In the genomic region with DNA sequence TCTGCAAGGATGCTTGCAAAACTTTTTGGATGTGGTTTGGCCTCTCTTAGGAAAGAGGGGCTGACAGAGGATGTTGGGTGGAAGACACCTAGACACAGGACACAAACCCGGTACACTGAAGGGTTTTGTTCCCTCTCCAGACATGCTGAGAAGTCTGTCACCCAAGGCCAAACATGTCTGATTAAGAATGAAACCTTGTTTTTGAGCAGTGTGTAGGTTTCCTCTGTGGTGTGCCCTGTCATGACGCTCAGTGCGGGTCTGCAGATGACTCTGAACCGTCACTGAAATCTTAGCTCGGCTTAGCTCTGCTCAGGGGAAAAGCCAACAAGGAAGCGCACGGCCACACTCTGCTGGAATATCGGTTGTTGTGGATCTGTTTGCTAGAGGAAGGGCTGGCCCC, we compare ENCODE assay signal across 24 mouse cellular contexts. TPM values are rescaled to one million over a fixed set of nuclear protein-coding genes. Genes with fewer than 3 reads are reported as not detected.
A peak's percentile ranks its signal among the peaks of the same experiment; 100 is the strongest.
DNase-seq lines count a peak whose midpoint lies in the region; ATAC-seq lines count a peak whose summit lies in the region.
"Had no signal": no experiment of that assay in that cellular context is flagged by ENCODE, and none has a peak within 500 bp of the region (broad histone marks: within the 10 kb centered on the region; RNA-seq: fewer than 3 reads in every experiment).

No protein-coding gene starts in this region.

- H3K4me2 ChIP-seq in forebrain, embryonic 16.5 days (ENCODE audit: low read length), result no peak overlapping the region
- H3K4me2 ChIP-seq: embryonic facial prominence, embryonic 12.5 days; forebrain, embryonic 13.5 days; heart, embryonic 11.5 days; heart, embryonic 15.5 days; hindbrain, embryonic 14.5 days had no signal

- no peak overlapping the region for H3K4me3 ChIP-seq in forebrain, embryonic 16.5 days (replicated peaks; ENCODE audit: low read length)
- H3K4me3 ChIP-seq: embryonic facial prominence, embryonic 12.5 days; forebrain, embryonic 13.5 days; heart, adult 2 months; heart, embryonic 15.5 days; hindbrain, embryonic 10.5 days had no signal

- H3K9ac ChIP-seq in forebrain, embryonic 16.5 days (replicated peaks; ENCODE audit: low read depth, low read length), result no peak overlapping the region
- H3K9ac ChIP-seq: embryonic facial prominence, embryonic 12.5 days; forebrain, embryonic 13.5 days; heart, embryonic 15.5 days; hindbrain, embryonic 14.5 days had no signal

- 86% methylated on average over 8 of the region's 8 CpGs for WGBS in forebrain, embryonic 16.5 days

- peak; percentile 62 for ATAC-seq in activated CD4-positive, CD25-positive, alpha-beta regulatory T cell, adult 4 months
- peak; percentile 51 for ATAC-seq in inflammation-experienced regulatory T-cells, adult 6 months
- no peak for ATAC-seq in frontal cortex, adult (ENCODE audit: low TSS enrichment)
- no peak for ATAC-seq in forebrain, embryonic 16.5 days
- ATAC-seq: forebrain, embryonic 13.5 days; intestine, postnatal 0 days had no signal

- H3K27me3 ChIP-seq in forebrain, embryonic 16.5 days (replicated peaks; ENCODE audit: control insufficient read depth, insufficient read depth, low read length), result no peaks in the 10 kb centered on the region
- H3K27me3 ChIP-seq: embryonic facial prominence, embryonic 12.5 days; forebrain, embryonic 13.5 days; heart, embryonic 15.5 days had no signal

- no peaks in the 10 kb centered on the region for H3K4me1 ChIP-seq in forebrain, embryonic 16.5 days (replicated peaks; ENCODE audit: control insufficient read depth, insufficient read depth, low read length)
- H3K4me1 ChIP-seq: embryonic facial prominence, embryonic 12.5 days; forebrain, embryonic 13.5 days; heart, embryonic 15.5 days; hindbrain, embryonic 10.5 days had no signal

- H3K36me3 ChIP-seq in forebrain, embryonic 16.5 days (ENCODE audit: control insufficient read depth, insufficient read depth), result no peaks in the 10 kb centered on the region
- H3K36me3 ChIP-seq: embryonic facial prominence, embryonic 12.5 days; heart, embryonic 15.5 days had no signal

- no peaks in the 10 kb centered on the region for H3K9me3 ChIP-seq in forebrain, embryonic 16.5 days (ENCODE audit: control insufficient read depth, low read length)
- H3K9me3 ChIP-seq: embryonic facial prominence, embryonic 12.5 days; forebrain, embryonic 13.5 days; G1E; heart, embryonic 15.5 days; hindbrain, embryonic 10.5 days had no signal

- peak; percentile 21 for DNase-seq in 416B (ENCODE audit: low read depth)
- peak; percentile 66 for DNase-seq in CD4-positive, CD25-positive, alpha-beta regulatory T cell, adult 2 months (ENCODE audit: low read depth, low spot score)
- no peak for DNase-seq in adrenal gland, postnatal 25 days
- DNase-seq in heart, postnatal 25 days (ENCODE audit: low spot score), result no peak
- DNase-seq: adrenal gland, postnatal 36 days; cerebellum, adult 11 months; cerebellum, adult 8-10 months; cerebellum, postnatal 14 days; gastrocnemius, postnatal 10 days; heart, adult 2 months; heart, postnatal 14 days; kidney, adult 8-10 months had no signal

- intact Hi-C loops in heart, postnatal 25 days (cut with DNase I), result no loop called here

- H3K27ac ChIP-seq in forebrain, embryonic 16.5 days (ENCODE audit: low read length), result no peak overlapping the region
- H3K27ac ChIP-seq: embryonic facial prominence, embryonic 12.5 days; forebrain, embryonic 13.5 days; heart, adult 2 months; heart, embryonic 15.5 days; hindbrain, embryonic 10.5 days; hindbrain, embryonic 14.5 days had no signal

RNA-seq across cellular contexts. Expression of gene Susd3, which starts 22.0 kb away (rescaled TPM):
- polyA plus RNA-seq in activated CD4-positive, CD25-positive, alpha-beta regulatory T cell, adult 4 months (2017; shearing (Covaris generic)), result 10 to 100 TPM; 61.0 to 67.4 TPM
- 10 to 100 TPM; 62.0 to 95.1 (median 90.5) TPM for polyA plus RNA-seq in inflammation-experienced regulatory T-cells, adult 6 months (2017; shearing (Covaris generic))
- 0.43 and 0.95 TPM in 2 replicates for total RNA-seq in adrenal gland, postnatal 25 days (2021)
- 0.75 and 0.85 TPM in 2 replicates for polyA plus RNA-seq in forebrain, embryonic 16.5 days (2015; fragmentation: Nextera tagmentation; extraction: Ambion mirVana)
- under 1 TPM; 0.70 to 0.87 TPM for total RNA-seq in heart, postnatal 25 days (2021)

RNA-seq across cellular contexts. Expression of gene Fgd3, which starts 49.6 kb away (rescaled TPM):
- 10 to 100 TPM; 11.5 to 13.7 TPM for polyA plus RNA-seq in activated CD4-positive, CD25-positive, alpha-beta regulatory T cell, adult 4 months (2017; shearing (Covaris generic))
- 10 to 100 TPM; 10.4 to 19.8 (median 16.3) TPM for polyA plus RNA-seq in inflammation-experienced regulatory T-cells, adult 6 months (2017; shearing (Covaris generic))
- total RNA-seq in adrenal gland, postnatal 25 days (2021), result 1.5 and 2.8 TPM in 2 replicates
- 3.1 and 4.2 TPM in 2 replicates for polyA plus RNA-seq in forebrain, embryonic 16.5 days (2015; fragmentation: Nextera tagmentation; extraction: Ambion mirVana)
- total RNA-seq in heart, postnatal 25 days (2021), result 1 to 10 TPM in 1 of 2 experiments, under 1 TPM in 1; 0.91 to 1.2 TPM

RNA-seq across cellular contexts. Expression of gene Card19, which starts 54.7 kb away (rescaled TPM):
- 10 to 100 TPM; 56.9 to 66.6 TPM for polyA plus RNA-seq in activated CD4-positive, CD25-positive, alpha-beta regulatory T cell, adult 4 months (2017; shearing (Covaris generic))
- 10 to 100 TPM; 58.3 to 83.2 (median 61.4) TPM for polyA plus RNA-seq in inflammation-experienced regulatory T-cells, adult 6 months (2017; shearing (Covaris generic))
- total RNA-seq in adrenal gland, postnatal 25 days (2021), result 52.0 and 60.3 TPM in 2 replicates
- polyA plus RNA-seq in forebrain, embryonic 16.5 days (2015; fragmentation: Nextera tagmentation; extraction: Ambion mirVana), result 20.6 and 21.4 TPM in 2 replicates
- 100 to 1,000 TPM; 152 to 154 TPM for total RNA-seq in heart, postnatal 25 days (2021)

Comparison
In these comparisons a context has a peak if more than half of its experiments do, and no peak if none do; other contexts are left out.
1. DNase-seq: peak in 416B (single experiment) and CD4-positive, CD25-positive, alpha-beta regulatory T cell, adult 2 months (single experiment); none in adrenal gland, postnatal 25 days (single experiment) and heart, postnatal 25 days (single experiment).
2. ATAC-seq: peak in activated CD4-positive, CD25-positive, alpha-beta regulatory T cell, adult 4 months (single experiment) and inflammation-experienced regulatory T-cells, adult 6 months (single experiment); none in frontal cortex, adult (single experiment) and forebrain, embryonic 16.5 days (single experiment).
3. RNA of gene Susd3, which starts 22.0 kb away (polyA plus RNA-seq): 62.0 to 95.1 TPM in inflammation-experienced regulatory T-cells, adult 6 months and 61.0 to 67.4 TPM in activated CD4-positive, CD25-positive, alpha-beta regulatory T cell, adult 4 months; 0.75 to 0.85 TPM in forebrain, embryonic 16.5 days; every median in the first group is over 10 times any median in the second.